Mouse (Mus musculus) liver, postnatal 0 days (tissue): Measurements from ENCODE around the gene Rps6kl1.

Experiments
- CTCF ChIP-seq: sonication (generic); IDR thresholded peaks from 2 replicates; pipeline ENCODE4 v1.5.1; 2016; ENCODE audit warnings: antibody characterized with exemption, low read depth
- EP300 ChIP-seq: IDR thresholded peaks from 2 replicates; pipeline ENCODE4 v1.6.1; 2016; ENCODE audit warnings: antibody characterized with exemption, low read depth, mild to moderate bottlenecking

DNA sequence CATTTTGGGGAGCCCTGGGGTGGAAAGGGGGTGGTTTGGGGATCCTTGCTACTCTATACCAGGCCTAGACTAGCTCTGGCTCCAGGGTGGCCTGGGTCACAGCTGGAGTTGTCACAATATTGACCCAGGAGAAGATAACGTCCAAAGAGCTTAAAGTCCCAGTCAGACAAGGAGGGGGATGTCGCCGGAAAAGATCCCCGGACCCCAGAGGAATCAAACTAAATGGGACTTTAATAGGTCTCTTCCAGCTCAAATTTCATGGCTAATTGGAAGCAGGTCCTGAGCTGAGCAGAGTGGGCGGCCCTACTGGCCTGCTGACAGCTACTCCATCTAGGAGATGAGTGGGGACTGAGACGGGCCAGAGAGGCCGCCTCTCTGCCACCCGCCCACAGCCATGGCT is 46.9 kb upstream of the Rps6kl1 start:
- no peak for TF ChIP-seq CTCF
- TF ChIP-seq EP300, result no peak
